Mouse (Mus musculus) c-Kit-positive CD71-positive TER-119-positive erythroid progenitor cells, embryonic 14.5 days (primary cell): Measurements from ENCODE around the gene Il4i1.
"Not testable (repeated sequence)": the region's sequence is repeated elsewhere in the genome, so short reads cannot be mapped to it uniquely, and the experiment has no call there.

Experiments used
- DNase-seq: peaks from one replicate; pipeline ENCODE4 v3.0.0-alpha.2; 2013; ENCODE audit warnings: low spot score

Gene Il4i1

DNA sequence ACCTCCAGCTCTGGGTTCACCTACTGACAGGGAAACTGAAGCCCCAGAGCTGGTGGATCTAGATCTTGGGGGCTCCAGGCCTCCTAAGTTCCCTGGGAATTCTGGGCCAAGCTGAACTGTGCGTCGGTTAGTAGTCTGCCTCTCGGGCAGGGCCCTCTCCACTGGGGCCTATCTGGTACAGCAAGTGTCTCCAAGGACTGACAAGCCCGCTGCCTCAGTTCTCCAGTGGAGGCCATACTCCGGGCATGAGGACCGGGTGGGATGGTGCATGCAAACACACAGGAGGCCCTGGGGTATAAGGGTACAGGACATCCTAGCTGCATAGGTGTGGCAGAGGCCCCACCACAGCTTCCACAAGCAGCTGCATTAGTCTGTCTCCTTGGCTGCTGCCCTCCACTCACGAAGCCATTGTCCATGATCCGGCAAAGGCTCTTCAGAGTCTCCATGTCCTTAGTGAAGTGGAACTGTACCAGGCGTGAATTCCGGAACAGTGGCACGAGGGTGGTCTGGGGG is 47.9 kb downstream of the Il4i1 start:
- no peak for DNase-seq

DNA sequence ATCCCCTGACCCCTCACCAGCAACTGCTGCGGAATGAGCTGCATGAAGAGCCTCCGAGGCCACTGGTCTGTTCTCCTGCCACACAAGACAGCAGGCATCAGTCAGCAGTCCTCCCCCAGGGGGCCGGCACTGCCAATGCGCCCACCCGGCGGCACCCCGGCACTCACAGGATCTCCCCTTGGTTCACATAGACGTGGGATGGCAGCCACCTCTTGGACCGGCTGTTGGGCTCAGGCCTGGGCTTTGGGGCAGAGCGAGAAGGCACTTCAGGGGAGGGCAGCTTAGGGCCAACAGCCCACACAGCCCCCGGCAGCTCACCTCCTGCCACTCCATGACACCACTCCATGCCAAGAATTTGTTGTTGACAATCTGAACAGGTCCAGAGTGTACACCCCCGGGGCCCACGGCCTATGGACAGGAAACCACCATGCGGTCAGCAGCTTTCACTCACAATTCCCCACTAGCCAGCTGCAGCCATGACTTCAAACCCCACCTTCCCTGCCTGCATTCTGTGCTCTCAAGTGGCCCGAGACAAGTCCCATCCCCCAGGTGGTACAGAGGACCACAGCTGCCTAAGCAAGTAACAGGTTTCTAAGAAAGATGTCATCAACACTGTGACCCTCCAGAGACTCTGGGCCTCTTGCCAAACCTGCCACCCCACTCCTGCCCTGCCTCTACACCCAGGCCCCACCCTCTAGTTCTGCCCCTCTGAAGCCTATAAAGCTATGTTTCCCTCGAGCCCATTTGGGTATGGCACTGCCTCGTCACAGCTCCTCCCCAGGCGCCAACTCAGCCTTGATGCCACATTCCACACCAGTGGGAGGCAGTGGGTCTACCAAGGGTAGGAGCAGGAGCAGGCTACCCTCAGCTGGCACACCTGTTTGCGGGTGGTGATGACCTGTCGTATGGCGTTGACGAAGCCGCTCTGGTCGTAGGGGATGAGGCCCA is 48.7 kb downstream of the Il4i1 start:
- DNase-seq = no peak

DNA sequence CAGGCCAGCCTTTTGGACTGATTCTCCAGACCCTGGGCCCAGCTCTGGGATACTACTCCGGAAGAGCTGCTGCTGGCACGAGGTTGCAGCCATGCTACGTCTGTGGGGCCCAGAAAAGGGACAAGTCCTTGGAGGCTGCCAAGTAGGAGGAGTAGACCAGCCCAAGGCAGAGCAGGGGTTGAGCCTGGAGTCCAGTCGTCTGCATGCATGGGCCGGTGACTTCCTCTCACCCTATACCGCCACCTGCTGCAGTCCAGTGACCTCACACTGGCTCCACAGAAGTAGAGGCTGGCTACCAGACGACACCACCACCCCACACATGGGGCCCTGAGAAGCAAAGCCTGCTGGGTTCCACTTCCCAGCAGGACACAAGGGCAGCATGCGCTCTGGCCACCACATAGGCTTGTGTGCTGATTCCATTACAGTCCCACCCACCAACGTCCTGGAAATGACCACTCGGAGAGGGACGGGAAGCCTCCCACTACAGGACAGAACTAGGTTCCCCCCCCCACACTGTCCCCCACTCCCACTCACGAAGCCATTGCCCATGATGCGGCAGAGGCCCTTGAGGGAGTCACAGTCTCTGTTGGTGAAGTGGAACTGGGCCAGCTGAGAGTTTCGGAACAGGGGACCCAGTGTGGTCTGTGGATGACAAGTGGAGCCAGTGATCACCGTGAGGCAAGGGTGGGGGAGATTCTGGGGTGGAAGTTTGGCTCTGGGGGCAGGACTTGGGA is 50.3 kb downstream of the Il4i1 start:
- DNase-seq = no peak

DNA sequence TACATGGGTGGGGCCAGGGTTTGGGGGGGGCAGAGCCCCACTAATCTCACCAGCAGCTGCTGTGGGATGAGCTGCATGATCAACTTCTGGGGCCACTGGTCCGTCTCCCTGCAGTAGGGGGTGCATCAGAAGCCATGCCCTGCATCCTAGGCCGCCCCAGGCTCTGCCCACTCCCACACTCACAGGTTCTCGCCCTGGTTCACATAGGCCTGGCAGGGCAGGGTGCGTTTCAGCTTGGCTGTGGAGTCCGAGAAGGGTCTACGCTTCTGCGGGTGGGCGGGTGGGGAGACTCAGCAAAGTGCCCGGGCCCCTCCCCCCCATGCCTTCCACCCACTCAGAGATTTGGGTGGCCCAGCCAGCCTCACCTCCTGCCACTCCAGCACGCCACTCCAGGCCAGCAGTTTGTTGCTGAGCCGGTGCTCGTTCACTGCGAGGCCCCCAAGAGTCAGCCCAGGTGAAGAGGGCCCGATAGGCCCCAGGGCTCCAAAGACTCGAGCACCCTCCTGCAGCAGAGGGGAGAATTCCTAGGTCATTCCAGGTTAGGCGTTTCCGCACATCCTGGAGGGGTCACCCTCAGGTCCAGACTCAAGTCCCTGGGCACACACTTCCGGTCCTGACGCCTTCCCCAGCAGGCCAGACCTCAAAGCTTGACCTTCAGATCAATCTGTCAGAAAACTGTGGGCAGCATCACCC is 51.0 kb downstream of the Il4i1 start:
- DNase-seq = no peak

DNA sequence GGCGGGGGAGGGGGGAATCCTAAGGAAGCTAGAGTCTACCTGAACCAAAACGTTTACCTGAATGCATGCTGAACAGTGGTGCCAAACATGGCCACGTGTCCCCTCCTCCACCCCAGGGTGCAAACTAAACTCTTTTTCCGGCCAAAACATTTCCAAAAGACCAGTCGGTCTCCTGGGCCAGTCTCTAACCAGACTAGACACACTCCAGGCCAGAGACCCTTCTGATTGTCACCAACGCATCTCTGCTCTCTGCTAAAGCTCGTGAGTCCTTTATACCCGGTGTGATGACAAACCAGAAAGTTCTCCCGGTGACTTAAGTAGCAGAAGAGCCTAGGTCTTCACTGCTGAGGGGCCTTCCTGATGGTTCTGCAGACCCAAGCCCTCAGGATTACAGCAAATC is 51.6 kb downstream of the Il4i1 start:
- DNase-seq = no peak

DNA sequence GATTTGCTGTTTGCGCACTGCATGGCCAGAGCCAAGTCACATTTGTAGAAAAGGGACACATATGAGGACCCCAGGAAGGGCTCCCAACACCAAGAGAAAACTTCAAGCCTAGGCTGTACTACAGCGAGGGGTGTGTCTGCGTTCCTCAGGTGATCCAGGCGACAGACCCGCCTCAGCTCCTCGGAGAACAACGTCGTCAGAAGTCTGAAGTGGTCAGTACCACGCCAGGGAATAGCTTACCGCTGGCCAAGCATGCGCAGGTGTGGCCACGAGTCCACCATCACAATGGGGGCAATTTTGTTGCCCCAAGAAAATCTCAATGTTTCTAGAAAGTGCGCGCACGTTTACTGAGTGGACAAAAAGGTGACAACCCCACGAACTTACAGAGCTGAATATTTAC is 52.3 kb downstream of the Il4i1 start:
- no peak for DNase-seq

DNA sequence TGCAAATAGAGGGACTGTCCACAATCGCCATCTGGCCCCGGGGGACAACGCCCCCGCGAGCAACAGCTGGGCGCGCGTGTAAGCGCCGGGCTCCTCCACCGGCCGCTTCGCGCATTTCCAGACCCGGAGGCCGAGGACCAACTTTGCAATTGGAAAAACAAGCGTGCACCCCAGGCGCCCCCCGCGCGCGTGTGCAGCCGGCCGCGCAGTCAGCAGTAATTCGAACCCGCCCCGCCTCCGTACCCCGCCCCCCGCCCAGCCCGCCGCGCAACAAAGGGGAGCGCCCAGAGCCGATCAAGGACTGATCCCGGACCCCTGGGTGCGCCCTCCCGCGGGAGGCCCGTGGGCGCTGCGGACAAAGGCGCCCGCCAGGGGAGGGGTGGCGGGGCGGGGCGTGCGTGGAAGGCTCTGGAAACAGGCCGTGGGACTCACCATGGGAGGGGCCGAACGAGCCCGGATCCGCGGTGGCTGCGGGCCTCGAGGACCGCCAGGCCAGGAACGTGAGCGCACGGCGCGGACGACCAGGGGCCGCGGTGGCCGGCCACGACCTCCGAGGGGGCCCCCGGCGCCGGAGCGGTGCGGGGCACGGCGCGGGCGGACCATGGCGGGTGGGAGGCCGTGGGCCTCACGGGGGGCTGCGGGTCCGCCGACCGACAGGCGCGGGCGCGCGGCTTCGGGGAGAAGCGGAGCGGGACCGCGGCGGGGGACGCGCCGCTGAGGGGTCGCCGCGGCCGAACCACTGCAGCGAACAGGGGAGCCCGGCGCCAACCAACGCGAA is 52.9 kb downstream of the Il4i1 start:
- DNase-seq = no peak

DNA sequence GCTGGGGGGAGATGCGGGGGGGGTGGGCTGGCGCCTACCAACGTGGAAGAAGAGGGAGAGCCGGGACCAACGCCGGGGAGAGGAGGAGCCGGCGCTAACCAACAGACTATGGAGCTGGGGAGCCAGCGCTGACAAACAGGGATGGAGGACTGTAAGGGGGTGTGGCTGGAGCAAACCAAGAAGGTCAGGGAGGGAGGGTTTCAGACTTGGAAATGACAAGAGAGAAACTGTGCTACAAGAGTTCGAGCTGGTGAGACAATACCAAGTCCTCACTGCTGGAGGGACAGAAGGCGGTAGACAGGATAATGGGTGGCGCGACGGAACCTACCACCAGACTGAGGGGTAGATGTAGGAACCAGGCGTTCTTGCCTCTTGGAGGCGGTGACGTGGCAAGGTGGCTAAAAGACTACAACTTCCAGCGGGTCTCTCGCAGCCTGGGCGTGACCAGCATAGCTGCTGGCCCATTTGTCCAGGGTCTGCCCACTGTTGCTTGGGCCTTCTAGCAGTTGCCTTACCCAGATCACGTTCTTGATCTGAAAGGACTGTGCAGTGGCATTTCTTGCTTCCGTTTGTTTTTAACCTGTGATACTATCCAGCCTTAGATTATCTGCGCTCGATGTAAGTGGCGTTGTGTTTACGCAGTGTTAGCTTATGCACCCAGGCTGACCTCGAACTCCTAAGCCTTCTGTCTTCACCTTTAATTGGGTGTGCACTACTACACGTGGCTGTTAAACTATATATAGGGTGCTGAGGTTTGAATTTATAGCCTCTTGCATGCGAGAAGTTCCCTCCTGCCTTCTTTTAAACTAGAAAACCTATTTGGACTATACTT is 53.7 kb downstream of the Il4i1 start, which contains the start of gene Ptov1:
Gene Ptov1 (minus strand): TSS at position 92 of the 832 bp plus-strand sequence.
- DNase-seq = peak; percentile 81

DNA sequence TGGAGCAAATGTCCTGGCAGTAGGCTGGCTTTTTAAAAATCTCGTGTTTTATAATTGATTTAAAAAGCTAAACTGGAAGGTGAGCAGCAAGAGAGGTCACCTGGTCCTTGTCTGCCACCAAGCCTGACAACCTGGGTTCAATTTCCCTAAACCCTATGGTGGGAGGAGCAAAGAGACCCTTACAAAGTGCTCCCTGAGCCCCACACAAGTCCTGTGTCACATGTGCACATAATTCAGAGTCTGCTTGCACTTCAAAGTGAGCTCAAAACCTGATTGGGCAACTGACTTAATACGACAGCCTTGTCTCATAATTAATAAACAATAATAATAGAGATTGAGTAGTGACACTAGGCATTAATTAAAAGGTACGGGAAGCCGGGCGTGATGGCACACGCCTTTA is 54.4 kb downstream of the Il4i1 start:
- no peak for DNase-seq

DNA sequence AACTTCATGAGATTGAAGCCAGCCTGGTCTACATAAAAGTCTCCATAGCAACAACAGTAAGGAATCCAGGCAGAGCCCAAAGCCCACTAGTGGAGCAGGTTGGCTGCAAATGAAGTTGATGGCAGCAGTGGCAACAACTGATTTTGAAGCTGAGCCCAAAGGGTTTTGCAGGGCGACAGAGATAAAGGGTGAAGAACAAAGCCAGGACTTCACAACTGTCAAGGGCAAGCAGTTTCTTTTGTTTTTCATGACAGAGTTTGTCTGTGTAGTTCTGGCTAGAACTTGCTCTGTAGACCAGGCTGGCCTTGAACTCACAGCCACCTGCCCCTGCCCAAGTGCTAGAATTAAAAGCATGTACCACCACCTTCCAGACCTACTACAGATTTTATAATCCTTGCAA is 55.0 kb downstream of the Il4i1 start:
- DNase-seq = no peak

DNA sequence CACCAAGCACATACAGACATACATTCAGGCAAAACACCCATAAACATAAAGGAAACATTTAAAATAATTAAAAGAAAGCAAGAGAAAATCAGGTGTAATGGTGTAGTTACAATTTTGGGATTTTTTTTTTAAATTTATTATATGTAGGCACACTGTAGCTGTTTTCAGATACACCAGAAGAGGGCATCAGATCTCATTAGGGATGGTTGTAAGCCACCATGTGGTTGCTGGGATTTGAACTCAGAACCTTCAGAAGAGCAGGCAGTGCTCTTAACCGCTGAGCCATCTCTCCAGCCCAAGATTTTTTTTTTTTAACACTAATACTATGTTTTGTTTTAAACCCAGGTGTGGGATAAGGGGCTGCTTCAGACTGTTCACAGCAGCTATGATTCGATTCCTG is 55.6 kb downstream of the Il4i1 start:
- not testable (repeated sequence) for DNase-seq

DNA sequence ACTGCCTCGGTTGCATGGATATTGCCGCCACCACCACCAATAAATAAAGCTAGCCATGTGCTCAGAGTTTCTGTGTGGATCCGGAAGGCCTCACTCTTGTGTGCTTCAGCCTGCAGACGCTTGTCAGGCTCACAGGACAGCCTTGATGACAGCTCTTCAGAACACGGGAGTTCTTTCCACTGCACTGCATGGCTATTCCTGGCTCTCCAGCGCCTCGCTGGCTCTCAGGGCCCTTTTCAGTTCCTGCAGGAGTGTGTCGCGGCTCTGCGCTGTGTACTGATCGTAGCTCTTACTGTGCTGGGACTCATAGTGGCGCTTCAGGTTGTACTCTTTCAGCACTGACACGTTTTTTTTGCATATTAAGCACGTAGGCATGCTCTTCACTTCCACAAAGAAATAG is 61.6 kb downstream of the Il4i1 start:
- DNase-seq = no peak

DNA sequence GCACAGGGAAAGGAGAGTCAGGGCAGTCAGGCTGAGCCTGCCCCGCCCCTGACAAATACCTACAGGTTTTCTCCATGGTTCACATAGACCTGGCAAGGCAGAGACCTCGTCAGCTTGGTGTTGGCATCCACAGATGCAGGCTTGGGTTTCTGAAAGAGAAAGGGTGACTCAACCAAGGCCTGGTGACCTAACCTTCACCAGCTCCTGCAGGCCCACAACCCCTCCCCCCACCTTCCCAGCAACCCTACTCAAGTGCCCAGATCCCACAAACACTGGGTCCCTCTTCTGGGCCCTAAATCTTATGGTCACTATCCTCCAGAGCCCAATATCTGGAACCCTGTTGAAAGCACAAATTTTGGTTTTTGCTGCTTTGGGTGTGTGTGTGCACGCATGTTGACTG is 66.8 kb downstream of the Il4i1 start:
- DNase-seq = no peak

DNA sequence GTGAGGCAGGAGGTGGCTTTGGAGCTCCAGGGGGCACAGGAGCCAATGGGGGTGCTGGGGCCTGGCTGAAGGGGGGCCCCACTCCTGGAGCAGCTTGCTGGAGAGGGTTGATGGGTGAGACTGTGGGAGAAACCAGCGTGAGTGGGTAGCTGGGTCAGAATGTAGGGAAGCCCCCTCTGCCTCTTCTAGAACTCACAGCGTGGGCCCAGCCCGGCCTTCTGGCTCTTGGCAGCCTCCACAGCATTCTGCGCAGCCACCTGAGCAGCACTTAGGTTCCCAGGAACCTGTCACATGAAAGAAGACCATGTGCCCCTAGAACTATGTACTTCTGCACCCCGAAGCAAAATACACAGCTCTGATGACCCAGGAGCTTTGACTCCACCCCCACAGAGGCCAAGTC is 68.5 kb downstream of the Il4i1 start:
- no peak for DNase-seq

DNA sequence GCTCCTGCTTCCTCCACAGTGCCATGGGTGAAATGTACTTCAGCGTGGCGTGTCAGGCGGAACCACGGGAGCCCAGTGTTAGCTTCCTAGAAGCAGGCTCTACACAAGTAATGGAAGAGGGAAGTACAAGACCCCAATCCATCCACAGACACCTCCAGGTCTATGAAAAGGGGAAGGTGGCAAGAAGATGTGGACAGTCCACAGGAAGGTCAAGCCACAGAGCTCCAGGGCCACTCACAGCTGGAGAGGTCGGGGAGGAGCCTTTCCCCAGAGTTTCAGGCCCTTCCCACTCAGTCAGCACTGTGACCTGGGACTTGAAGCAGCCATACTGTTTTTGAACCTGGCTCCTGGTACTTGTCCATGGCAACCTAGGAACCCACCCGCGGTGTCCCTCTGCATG is 70.8 kb downstream of the Il4i1 start:
- no peak for DNase-seq

DNA sequence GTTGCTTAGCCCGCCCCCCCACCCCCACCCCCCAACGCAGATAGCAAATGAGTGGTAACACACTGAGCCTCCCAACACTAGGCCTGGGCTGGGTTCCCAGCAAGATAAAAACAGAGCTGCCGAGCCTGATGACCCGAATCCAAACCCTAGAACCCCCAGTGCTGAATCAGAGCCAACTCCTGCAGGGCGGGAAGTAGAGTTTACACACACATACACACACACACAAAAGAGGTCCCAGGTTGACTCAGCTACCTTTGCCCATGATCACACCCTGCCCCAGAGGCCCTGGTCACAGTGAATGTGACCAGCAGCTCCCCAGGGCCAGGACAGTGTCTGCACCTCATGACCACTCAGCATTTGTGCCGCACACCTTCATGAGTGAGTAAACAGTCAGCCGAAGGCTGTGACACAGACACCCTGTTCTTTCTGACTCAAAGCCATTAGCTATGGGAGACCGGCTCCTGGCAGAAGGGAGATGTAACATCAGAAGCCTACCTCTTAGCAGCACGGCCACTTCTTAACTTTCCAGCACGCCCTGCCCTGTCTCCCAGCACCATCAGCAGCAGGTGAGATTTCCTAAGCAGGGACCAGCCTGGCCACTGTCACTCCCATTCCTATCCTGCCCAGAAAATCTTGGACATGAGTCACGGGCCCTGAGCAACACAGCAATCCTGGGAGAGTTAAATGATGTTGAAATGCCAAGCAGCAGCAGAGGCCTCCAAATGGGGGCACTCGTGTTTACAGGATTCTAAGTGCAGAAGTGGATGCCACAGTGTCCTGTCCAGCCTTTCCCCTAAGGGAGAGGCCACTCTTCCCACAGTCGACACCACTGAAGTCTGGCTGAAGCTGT is 72.3 kb downstream of the Il4i1 start:
- no peak for DNase-seq

DNA sequence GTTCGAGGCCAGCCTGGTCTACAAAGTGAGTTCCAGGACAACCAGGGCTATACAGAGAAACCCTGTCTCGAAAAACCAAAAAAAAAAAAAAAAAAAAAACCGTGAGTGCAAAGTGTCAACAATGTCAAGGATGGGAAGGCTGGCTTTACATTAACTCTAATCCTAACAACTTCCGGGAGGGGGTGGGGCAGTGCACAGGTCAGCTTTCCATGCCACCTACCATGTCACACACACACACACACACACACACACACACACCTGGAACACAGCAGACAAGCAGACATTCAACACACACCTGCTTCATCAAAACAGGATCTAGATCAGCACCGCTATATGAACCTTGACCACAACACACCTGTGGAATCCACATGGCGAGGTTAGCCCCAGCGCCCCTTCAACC is 74.0 kb downstream of the Il4i1 start:
- DNase-seq = no peak
